Mouse (Mus musculus): ENCODE measurements around the gene Ddr2.

Gene Ddr2

GRCm38 (mm10) chr1:170086631-170087030, 23.9 kb downstream of the Ddr2 start:
- DNase-seq = peak; percentile 30 to 42

DNA sequence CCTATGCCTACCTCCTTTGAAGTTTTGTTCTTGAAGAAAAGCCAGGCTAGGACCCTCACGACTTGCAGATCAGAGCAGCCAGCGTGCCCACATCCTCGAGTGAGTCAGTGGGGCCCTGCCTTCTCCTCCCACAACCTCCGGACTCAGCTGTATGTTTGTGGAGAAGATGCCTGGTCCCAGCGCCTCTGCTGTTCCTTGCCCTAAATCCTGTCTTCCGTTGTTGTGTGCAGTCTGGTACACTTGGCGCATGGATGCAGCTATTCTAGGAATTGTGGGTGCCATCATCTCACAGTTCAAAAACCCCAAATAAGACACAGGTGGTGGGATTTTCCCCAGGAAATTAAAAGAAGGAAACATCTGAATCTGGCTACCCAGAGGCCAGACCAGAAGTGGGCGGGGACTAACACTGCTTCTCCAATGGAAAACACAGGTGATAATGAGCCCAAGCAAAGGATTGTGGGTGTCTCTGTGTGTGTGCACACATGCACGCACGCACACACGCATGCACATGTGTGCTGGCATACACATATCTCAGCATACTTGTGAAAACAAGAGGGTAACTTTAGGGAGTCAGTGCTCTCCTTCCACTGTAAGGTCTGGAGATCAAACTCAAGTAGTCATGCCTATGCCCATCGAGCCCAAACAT, 26.3 kb downstream of the Ddr2 start:
- DNase-seq = no peak

DNA sequence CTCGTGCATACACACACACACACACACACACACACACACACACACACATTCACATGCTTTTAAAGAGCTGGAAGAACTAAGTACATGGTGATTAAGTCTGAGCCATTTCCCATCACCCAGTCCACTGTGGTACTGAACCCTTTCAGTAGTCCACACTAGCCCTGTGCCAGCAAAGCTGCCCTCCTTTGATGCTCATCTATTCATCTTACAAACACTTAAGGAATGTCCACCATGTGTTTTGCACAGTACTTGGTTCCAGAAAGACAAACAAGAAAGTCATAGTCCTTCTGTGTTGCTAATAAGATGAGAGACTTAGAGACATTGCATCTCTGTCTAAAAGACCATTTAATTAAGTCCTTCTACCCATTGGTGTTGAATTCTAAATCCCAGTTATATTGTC, 29.7 kb downstream of the Ddr2 start:
- DNase-seq = no peak

- DNase-seq = no peak
Measured at GRCm38 (mm10) chr1:170079465-170079864, 31.1 kb downstream of the Ddr2 start.

GRCm38 (mm10) chr1:170076339-170076738, 34.2 kb downstream of the Ddr2 start:
- DNase-seq = no peak

GRCm38 (mm10) chr1:170073768-170074167, 36.8 kb downstream of the Ddr2 start:
- no peak for DNase-seq

- no peak for DNase-seq
Measured at GRCm38 (mm10) chr1:170069143-170069542, 41.4 kb downstream of the Ddr2 start.

DNA sequence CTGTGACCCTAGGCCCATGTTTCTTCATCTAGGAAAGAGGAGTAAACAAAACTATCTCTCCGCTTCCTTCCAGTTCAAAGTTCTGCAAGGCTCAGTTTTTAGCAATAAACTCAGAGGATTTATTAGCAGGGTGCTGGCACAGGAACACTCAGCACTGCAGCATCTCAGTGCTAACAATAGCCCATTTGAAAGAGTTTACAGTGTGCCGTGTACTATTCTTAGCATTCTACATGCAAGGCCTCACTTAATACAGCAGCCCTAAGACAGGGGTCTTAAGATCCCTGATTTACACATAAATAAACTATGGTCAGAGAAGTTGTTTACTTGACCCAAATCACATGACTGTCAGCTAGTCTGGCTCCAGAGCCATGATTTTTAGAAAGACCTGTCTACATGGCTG, 44.6 kb downstream of the Ddr2 start:
- no peak for DNase-seq

DNA sequence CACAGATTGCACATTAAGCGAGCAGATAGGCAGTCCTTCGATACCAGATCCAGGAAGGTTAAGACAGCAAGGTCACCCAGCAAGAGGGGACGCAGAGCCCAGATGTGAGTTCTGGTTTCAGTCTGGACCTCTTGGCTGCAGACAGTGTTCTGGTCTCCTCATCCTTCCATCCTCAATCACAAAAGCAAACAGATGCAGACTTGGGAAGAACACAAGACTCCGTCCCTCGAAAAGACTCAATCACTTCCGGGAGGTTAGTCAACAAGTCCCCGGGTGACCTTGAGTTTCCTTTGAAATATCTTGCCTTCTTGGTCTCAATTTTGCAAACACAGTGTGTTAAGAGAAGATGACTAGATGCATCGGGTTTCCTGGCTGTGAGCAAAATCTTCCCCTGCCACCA, 45.6 kb downstream of the Ddr2 start:
- DNase-seq = peak in 1 of 2 experiments; percentile 37

DNA sequence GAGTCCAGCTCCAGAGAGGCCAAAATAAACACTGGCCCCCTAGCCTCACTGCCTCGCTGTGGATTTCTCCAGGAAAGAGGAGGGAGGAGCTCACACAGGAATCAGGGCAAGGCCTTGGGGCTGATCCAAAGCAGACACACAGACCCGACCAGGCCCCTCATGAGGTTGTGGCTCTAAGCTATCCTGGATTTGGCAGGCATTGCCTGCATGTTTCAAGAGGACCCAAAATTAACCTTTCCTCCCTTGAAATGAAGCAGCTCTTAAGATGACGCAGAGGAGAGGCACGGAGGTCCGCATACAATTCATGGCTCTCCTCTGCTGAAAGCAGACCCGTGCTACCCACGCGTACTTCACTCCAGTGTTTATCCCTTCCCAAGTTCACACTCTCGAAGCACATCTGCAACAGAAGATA, 46.5 kb downstream of the Ddr2 start:
- peak; percentile 68 to 73 for DNase-seq

- DNase-seq = no peak
Measured at GRCm38 (mm10) chr1:170060214-170060613, 50.3 kb downstream of the Ddr2 start.

DNA sequence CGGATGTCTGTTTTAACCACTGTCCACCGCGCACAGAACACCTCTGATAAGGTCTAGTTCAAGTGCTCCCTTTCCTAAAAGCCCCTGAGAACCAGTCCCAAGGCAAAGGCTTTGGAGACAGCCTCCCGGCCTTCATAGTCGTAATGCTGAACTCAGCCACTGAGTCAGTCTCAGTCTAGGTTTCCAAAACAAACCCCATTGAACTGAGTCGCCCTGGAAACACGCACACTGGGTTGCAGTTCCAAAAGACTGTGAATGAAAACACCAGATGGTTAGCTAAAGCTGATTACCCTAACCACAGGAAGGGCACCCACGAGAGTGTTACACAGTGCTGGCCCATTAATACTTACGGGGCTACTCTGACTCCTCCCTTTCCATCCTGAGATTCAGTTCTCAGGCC, 51.2 kb downstream of the Ddr2 start:
- DNase-seq = no peak

GRCm38 (mm10) chr1:170058051-170058450, 52.5 kb downstream of the Ddr2 start:
- DNase-seq = peak; percentile 21 to 34

- peak; percentile 20 to 51 for DNase-seq
Measured at GRCm38 (mm10) chr1:170057607-170058006, 53.0 kb downstream of the Ddr2 start.

- no peak for DNase-seq
Measured at GRCm38 (mm10) chr1:170056921-170057320, 53.6 kb downstream of the Ddr2 start.

- DNase-seq = peak; percentile 30 to 48
Measured at GRCm38 (mm10) chr1:170056214-170056613, 54.3 kb downstream of the Ddr2 start.

DNA sequence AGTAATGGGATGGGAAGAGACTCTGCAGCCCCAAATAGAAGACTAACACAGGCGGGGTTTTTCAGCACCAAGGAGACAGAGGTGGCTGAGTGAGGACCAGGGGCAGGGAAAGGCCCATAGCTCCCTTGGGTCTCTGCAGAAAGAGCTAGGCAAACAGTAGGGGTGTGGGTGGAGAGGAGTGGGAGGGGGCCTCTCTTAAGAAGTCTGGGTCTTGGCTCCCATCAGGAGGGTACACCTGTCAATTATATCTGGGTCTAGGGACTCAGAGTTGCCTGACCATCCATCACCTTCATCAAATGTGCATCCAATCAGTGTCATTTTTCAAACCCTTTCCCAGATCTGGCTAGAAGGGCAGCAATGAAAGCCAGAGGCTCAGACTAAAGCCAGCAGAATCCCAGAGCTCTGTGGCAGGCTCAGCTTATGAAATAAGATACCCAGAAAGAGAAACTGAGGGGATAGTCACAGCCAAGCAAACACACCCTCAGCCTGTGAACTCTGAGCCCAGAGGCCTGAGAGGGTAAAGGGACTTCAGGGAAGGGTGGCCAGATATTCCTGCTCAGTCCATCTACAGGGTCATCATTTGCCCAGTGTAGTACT, 58.0 kb downstream of the Ddr2 start:
- no peak for DNase-seq

DNA sequence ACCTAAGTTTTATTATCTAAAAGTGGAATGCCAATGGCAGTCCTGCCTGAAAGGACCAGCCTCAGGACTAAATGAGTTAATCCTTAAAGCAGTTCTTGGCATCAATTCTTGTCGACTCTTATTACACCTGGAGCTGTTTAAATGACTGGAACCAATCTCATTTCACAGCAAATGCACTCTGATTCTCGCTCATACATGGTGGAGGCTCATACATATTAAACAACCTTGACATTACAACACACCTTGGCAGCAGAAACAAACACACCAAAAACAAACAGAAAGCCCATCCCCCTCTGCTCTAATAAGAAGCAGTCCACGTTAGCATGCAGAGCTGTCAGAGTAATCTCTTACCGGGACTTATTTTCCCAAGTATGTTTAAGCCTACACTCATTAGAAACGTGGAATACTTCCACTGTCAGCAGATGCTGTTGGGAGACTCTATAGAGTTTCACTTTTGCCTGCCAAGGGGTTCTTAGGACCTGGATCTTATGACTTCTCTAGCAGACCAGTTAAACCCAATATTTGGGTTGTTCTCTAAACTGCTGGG, 58.9 kb downstream of the Ddr2 start:
- peak in 1 of 2 experiments; percentile 65 for DNase-seq

- no peak for DNase-seq
Measured at GRCm38 (mm10) chr1:170048434-170048833, 62.1 kb downstream of the Ddr2 start.

DNA sequence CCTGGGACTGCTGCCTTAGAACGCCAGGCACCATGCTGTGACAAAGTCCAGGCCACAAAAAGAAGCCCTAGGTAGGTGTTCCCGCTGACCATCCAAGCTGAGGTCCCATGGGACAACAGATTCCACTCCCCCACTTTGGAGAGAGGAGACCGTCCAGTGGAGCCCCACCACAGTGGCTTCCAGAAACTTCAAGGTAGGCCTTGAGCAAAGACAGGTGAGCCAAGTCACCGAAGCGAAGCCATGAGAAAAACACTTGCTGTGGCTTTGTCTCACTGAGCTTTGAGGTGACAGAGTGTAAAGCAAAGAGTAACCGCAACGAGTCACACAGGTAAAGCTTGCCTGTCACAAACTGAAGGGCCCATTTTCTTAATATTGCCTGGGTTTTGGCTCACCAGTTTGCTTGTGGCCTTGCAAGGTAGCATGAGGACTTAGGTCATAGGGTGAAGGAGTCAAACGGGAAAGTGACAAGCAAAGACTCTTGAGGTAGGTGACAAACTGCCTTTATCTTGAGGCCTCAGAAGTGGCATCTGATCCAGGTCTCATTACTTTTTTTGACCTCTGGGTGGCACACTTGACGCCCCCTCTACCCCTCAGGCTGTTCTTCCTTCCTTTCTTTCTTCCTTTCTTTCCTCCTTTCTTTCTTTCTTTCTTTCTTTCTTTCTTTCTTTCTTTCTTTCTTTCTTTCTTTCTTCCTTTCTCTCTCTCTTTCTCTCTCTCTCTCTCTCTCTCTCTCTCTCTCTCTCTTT, 65.7 kb downstream of the Ddr2 start:
- DNase-seq = no peak

- DNase-seq = no peak
Measured at GRCm38 (mm10) chr1:170043753-170044152, 66.8 kb downstream of the Ddr2 start.

DNA sequence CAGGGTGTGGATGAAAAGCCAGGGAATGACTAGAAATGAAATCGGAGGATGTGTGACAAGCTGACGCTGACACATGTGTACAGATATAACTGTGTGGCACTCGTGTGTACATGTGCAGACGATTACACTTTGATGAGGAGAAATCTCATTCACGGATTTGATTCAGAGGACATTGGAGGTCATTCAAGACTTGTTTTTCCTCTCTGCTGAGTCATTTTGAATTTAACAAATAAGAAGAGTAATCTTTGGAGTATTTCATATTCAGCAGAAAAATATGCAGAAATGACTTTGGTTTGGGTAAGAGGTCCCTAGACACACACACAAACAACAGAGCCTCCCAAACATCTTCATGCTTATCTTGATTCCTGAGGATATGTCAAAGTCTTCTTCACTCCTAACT, 67.6 kb downstream of the Ddr2 start:
- DNase-seq = no peak

GRCm38 (mm10) chr1:170039402-170039801, 71.2 kb downstream of the Ddr2 start:
- peak in 1 of 2 experiments; percentile 62 for DNase-seq

GRCm38 (mm10) chr1:170035575-170035974, 75.0 kb downstream of the Ddr2 start:
- no peak for DNase-seq
